In the genomic region with DNA sequence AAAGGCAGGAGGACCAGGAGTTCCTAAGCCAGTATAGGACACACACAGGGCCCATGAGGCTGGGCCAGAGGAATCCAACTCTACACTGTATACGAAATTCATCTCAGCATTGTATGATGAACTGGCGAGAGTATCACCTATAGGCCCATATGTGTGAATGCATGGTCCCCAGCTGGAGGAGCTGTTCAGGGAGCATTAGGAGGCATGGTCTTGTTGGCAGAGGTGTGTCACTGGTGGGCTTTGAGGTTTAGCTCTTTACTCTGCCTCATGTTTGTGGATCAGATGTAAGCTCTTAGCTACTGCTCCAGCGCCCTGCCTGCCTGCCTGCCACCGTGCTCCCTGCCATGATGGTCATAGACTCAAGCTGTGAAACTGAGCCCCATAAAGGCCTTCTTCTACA, we compare ENCODE assay signal across 31 mouse cellular contexts. TPM values are rescaled to one million over a fixed set of nuclear protein-coding genes. Genes with fewer than 3 reads are reported as not detected.
"Had no signal": no experiment of that assay in that cellular context is flagged by ENCODE, and none has a peak within 500 bp of the region (broad histone marks: within the 10 kb centered on the region; RNA-seq: fewer than 3 reads in every experiment).

No protein-coding gene starts in this region.

- DNase-seq: left cerebral cortex, postnatal 4 days; liver; liver, embryonic 13.5 days; liver, postnatal 0 days; lung, adult 18-20 months; lung, adult 2 months; lung, embryonic 14.5 days; lung, postnatal 10 days; lung, postnatal 14 days; lung, postnatal 36 days; lung, postnatal 4 days; midbrain, embryonic 14.5 days had no signal

- H3K36me3 ChIP-seq: liver, embryonic 12.5 days; liver, embryonic 13.5 days; liver, embryonic 15.5 days had no signal

- H3K27me3 ChIP-seq: limb, embryonic 12.5 days; limb, embryonic 13.5 days; limb, embryonic 15.5 days; liver, embryonic 13.5 days; liver, embryonic 15.5 days; lung, embryonic 15.5 days; midbrain, embryonic 12.5 days; midbrain, embryonic 13.5 days; midbrain, embryonic 15.5 days; neural tube, embryonic 12.5 days had no signal

- H3K4me2 ChIP-seq: limb, embryonic 12.5 days; limb, embryonic 13.5 days; limb, embryonic 15.5 days; liver, embryonic 11.5 days; liver, embryonic 12.5 days; liver, embryonic 13.5 days; liver, embryonic 15.5 days; lung, embryonic 14.5 days; lung, embryonic 15.5 days; midbrain, embryonic 11.5 days; midbrain, embryonic 12.5 days; midbrain, embryonic 13.5 days; midbrain, embryonic 15.5 days; neural tube, embryonic 12.5 days had no signal

- H3K4me3 ChIP-seq: limb, embryonic 10.5 days; limb, embryonic 12.5 days; limb, embryonic 13.5 days; limb, embryonic 15.5 days; liver, embryonic 12.5 days; liver, embryonic 13.5 days; liver, embryonic 15.5 days; lung, embryonic 15.5 days; megakaryocyte, embryonic 14.5 days; midbrain, embryonic 10.5 days; midbrain, embryonic 12.5 days; midbrain, embryonic 13.5 days; midbrain, embryonic 15.5 days; neural tube, embryonic 12.5 days had no signal

RNA-seq across cellular contexts. Expression of a gene that starts 39.4 kb away (rescaled TPM):
- total RNA-seq: midbrain, postnatal 0 days; monocyte, adult 5-6 weeks had no signal
- polyA plus RNA-seq: liver, adult 2 months; liver, embryonic 13.5 days; liver, embryonic 16.5 days had no signal
